Mouse (Mus musculus) lung, postnatal 0 days (tissue): Measurements from ENCODE around the gene Siva1. TPM values are rescaled to one million over a fixed set of nuclear protein-coding genes. Genes with fewer than 3 reads are reported as not detected.

Experiments
- ATAC-seq: fragments of 200-750 bp; cut with Nextera tagmentation; 2 replicates; pipeline ENCODE4 v1.8.0; 2017; ENCODE audit warnings: moderate library complexity
- DNase-seq: peaks from one replicate; pipeline ENCODE4 v3.0.0-alpha.2; 2016; ENCODE audit warnings: low spot score
- H3K27ac ChIP-seq: fragments of 300-500 bp; sonication (generic); 2 replicates; pipeline ENCODE4 v1.5.1; 2014; ENCODE audit warnings: antibody characterized with exemption, mild to moderate bottlenecking, low read length, mixed read lengths
- H3K27me3 ChIP-seq: fragments of 300-500 bp; sonication (generic); replicated peaks from 2 replicates; pipeline ENCODE4 v1.6.1; 2014; ENCODE audit warnings: low read length, mixed read lengths; ENCODE audit not compliant: insufficient read depth
- H3K36me3 ChIP-seq: fragments of 300-500 bp; sonication (generic); 2 replicates; pipeline ENCODE4 v1.6.1; 2014; ENCODE audit warnings: low read length, mixed read lengths; ENCODE audit not compliant: insufficient read depth
- H3K4me1 ChIP-seq: fragments of 300-500 bp; sonication (generic); 2 replicates; pipeline ENCODE4 v1.6.1; 2014; ENCODE audit warnings: antibody characterized with exemption, low read depth, low read length, mixed read lengths; ENCODE audit not compliant: insufficient read depth
- H3K4me2 ChIP-seq: fragments of 300-500 bp; sonication (generic); replicated peaks from 2 replicates; pipeline ENCODE4 v1.6.1; 2014; ENCODE audit warnings: low read depth, mild to moderate bottlenecking, low read length, moderate library complexity, mixed read lengths
- H3K4me3 ChIP-seq: fragments of 300-500 bp; sonication (generic); 2 replicates; pipeline ENCODE4 v1.5.1; 2014; ENCODE audit warnings: low read depth, low read length
- H3K9ac ChIP-seq: fragments of 300-500 bp; sonication (generic); replicated peaks from 2 replicates; pipeline ENCODE4 v1.6.1; 2014; ENCODE audit warnings: low read depth, mild to moderate bottlenecking
- H3K9me3 ChIP-seq: fragments of 300-500 bp; sonication (generic); 2 replicates; pipeline ENCODE4 v1.6.1; 2016; ENCODE audit warnings: low read length, mixed read lengths
- CTCF ChIP-seq: IDR thresholded peaks from 2 replicates; pipeline ENCODE4 v1.5.1; 2016; ENCODE audit warnings: antibody characterized with exemption, mild to moderate bottlenecking
- EP300 ChIP-seq: IDR thresholded peaks from 2 replicates; pipeline ENCODE4 v1.6.1; 2016; ENCODE audit warnings: antibody characterized with exemption, mild to moderate bottlenecking, control low read depth
- WGBS: fragments of 180-500 bp; shearing (Covaris S2); extraction: QIAGEN DNeasy Blood & Tissue Kit; methylation state at CpG from one replicate; pipeline ENCODE4 v1.1.7; 2014; 5-methylcytosine and 5-hydroxymethylcytosine counted together
- polyA plus RNA-seq: library from polyadenylated mRNA; unstranded; fragments of >200 nt; fragmentation: Nextera tagmentation; extraction: Ambion mirVana; gene quantifications from 2 replicates; pipeline ENCODE4 v1.2.1, GENCODE M21; 2015

Gene Siva1
- polyA plus RNA-seq, 1 experiment from 2014 or later: 152 TPM

GRCm38 (mm10) chr12:112672744-112673575, 28.5 kb downstream of the Siva1 start:
- 3% methylated on average over 21 of the region's 21 CpGs for WGBS
- Histone ChIP-seq H3K27me3 (no peaks in the 10 kb centered on the region), H3K9me3 (no peaks in the 10 kb centered on the region), H3K4me1 (peaks cover 37% of the 10 kb centered on the region), H3K27ac (peak overlapping the region; percentile 97), H3K36me3 (peaks cover 13% of the 10 kb centered on the region), H3K9ac (peak overlapping the region; percentile 98), H3K4me2 (peak overlapping the region; percentile 90), H3K4me3 (peak overlapping the region; percentile 93)
- DNase-seq (peak; percentile 83), ATAC-seq (peak; percentile 30)
- TF ChIP-seq CTCF (peak; percentile 42), EP300 (no peak)

GRCm38 (mm10) chr12:112673576-112674091, 29.2 kb downstream of the Siva1 start:
- H3K4me3 ChIP-seq: peak overlapping the region; percentile 93
- H3K36me3 ChIP-seq: peaks cover 9% of the 10 kb centered on the region
- H3K4me2 ChIP-seq: peak overlapping the region; percentile 90
- H3K9ac ChIP-seq: peak overlapping the region; percentile 98
- no peaks in the 10 kb centered on the region for H3K27me3 ChIP-seq
- peak overlapping the region; percentile 97 for H3K27ac ChIP-seq
- H3K4me1 ChIP-seq: peaks cover 33% of the 10 kb centered on the region
- WGBS: 0% methylated on average over 30 of the region's 68 CpGs
- ATAC-seq (peak; percentile 25), DNase-seq (peak; percentile 55)
- H3K9me3 ChIP-seq: no peaks in the 10 kb centered on the region
- TF ChIP-seq CTCF (no peak), EP300 (no peak)

GRCm38 (mm10) chr12:112674132-112675011, 29.9 kb downstream of the Siva1 start, which contains the start of gene Akt1:
Akt1 (minus strand) TSS chr12:112674884.
- Histone ChIP-seq H3K4me1 (peaks cover 32% of the 10 kb centered on the region), H3K27ac (peak within 1 kb of the TSS; percentile 97)
- peak; percentile 25 for ATAC-seq

GRCm38 (mm10) chr12:112675245-112676035, 31.0 kb downstream of the Siva1 start:
- peak overlapping the region; percentile 97 for H3K27ac ChIP-seq
- no peaks in the 10 kb centered on the region; the same call in 1 of the 2 replicates for H3K36me3 ChIP-seq
- TF ChIP-seq CTCF (peak; percentile 93), EP300 (no peak)
- H3K9ac ChIP-seq: no peak overlapping the region
- H3K4me3 ChIP-seq: 0 out of 2 replicates have a peak overlapping the region, but pooled peaks have one; percentile 93
- H3K4me2 ChIP-seq: peak overlapping the region; percentile 90
- peaks cover 29% of the 10 kb centered on the region for H3K4me1 ChIP-seq
- no peaks in the 10 kb centered on the region for H3K9me3 ChIP-seq
- 21% methylated on average over 18 of the region's 18 CpGs for WGBS
- DNase-seq (peak; percentile 93), ATAC-seq (peak; percentile 25)
- no peaks in the 10 kb centered on the region for H3K27me3 ChIP-seq

More at GRCm38 (mm10) chr12:112674132-112675011, 29.9 kb downstream of the Siva1 start, which contains the start of gene Akt1:
- peak within 1 kb of the TSS; percentile 90 for H3K4me2 ChIP-seq
- peaks cover 7% of the 10 kb centered on the region for H3K36me3 ChIP-seq
- H3K4me3 ChIP-seq: peak within 1 kb of the TSS; percentile 93
- DNase-seq: peak; percentile 77
- no peak for TF ChIP-seq CTCF
- no peak for TF ChIP-seq EP300
- no peaks in the 10 kb centered on the region for H3K27me3 ChIP-seq
- under 1% methylated on average over 30 of the region's 70 CpGs for WGBS
- no peaks in the 10 kb centered on the region for H3K9me3 ChIP-seq
- H3K9ac ChIP-seq: peak within 1 kb of the TSS; percentile 98

- TF ChIP-seq CTCF: no peak
- no peak for TF ChIP-seq EP300
- Histone ChIP-seq H3K36me3 (no peaks in the 10 kb centered on the region), H3K27ac (no peak overlapping the region), H3K9me3 (no peaks in the 10 kb centered on the region), H3K4me1 (peaks cover 13% of the 10 kb centered on the region), H3K27me3 (no peaks in the 10 kb centered on the region), H3K4me2 (no peak overlapping the region), H3K9ac (no peak overlapping the region), H3K4me3 (no peak overlapping the region)
- ATAC-seq (no peak), DNase-seq (no peak)
- 33% methylated on average over 5 of the region's 5 CpGs for WGBS
Observed at GRCm38 (mm10) chr12:112677076-112677475, 32.6 kb downstream of the Siva1 start.
